Mouse (Mus musculus) T-helper 1 cell (primary cell): ENCODE measurements around the gene Slc16a10.

Source experiments
- in situ Hi-C: fragments of 300-600 bp; cut with MboI, MseI; formaldehyde crosslinking; loops from one replicate; pipeline ENCODE4 v1.15.1; 2025; ENCODE audit warnings: high pct_unique_total_duplicates

Gene Slc16a10

GRCm38 (mm10) chr10:40141864-40142523 lies at the start of gene Slc16a10:
Gene Slc16a10, minus strand, starts transcription at chr10:40142258.
- in situ Hi-C loops: no loop called here

GRCm38 (mm10) chr10:40191338-40191979 lies 49.4 kb upstream of the Slc16a10 start:
- in situ Hi-C loops: no loop called here

- in situ Hi-C loops: no loop called here
Observed at GRCm38 (mm10) chr10:40190871-40191270, 48.8 kb upstream of the Slc16a10 start.

GRCm38 (mm10) chr10:40189689-40190088 lies 47.6 kb upstream of the Slc16a10 start:
- in situ Hi-C loops: loop anchor here (10.0 kb wide), 1 partner anchor 135 kb away; no protein-coding TSS in a partner anchor

- in situ Hi-C loops: loop anchor here (10.0 kb wide), 1 partner anchor 134 kb away; no protein-coding TSS in a partner anchor
Observed at GRCm38 (mm10) chr10:40188831-40189230, 46.8 kb upstream of the Slc16a10 start.

DNA sequence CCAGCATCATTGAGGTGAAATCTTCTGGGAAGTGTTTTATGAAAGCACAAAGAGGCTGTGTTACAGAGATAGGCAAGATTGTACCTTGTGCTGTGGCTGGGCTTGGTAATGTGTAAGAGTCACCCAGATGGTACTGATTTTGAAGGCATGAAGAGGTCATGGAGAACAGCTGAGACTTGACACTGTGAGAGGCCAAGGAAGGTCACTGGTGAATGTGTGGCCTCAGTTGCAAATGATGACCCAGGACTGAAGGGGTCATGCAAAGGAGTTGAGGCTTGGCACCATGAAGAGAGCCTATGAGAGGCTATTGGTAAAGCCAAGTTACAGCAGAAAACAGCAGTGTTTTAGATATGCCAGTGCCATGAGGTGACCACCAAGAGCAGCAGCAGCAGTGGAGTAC lies 43.9 kb upstream of the Slc16a10 start:
- in situ Hi-C loops: loop anchor here (10.0 kb wide), 1 partner anchor 131 kb away; no protein-coding TSS in a partner anchor

DNA sequence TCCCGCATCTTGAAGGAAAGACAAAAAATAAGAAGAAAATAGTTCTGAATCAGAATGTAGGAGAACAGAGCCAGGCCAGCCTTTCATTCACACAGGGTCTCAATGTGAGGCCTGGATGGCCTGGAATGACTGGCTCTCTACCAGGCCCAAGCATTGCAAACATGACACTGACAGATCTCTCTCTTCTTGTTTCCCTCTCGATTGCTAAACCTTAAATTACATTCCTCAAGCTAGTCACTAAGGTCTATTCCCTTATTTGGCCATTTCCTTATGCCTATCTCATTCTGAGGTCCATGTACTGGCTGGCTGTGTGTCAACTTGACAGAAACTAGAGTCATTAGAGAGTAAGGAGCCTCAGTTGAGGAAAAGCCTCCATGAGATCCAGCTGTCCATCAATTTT lies 38.0 kb upstream of the Slc16a10 start:
- in situ Hi-C loops: loop anchor here (10.0 kb wide), 1 partner anchor 125 kb away; no protein-coding TSS in a partner anchor

DNA sequence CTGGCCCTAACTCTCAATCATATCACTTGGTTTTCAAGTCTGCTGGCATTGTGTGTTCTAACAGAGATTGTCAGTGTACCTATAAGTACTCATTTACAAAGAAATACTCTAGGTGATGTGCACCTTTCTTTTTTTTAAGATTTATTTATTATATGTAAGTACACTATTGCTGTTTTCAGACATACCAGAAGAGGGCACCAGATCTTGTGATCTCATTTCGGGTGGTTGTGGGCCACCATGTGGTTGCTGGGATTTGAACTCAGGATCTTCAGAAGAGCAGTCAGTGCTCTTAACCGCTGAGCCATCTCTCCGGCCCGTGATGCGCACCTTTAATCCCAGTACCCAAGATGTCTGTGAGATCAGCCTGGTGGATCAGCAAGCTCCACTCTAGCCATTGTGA lies 37.1 kb upstream of the Slc16a10 start:
- in situ Hi-C loops: no loop called here

DNA sequence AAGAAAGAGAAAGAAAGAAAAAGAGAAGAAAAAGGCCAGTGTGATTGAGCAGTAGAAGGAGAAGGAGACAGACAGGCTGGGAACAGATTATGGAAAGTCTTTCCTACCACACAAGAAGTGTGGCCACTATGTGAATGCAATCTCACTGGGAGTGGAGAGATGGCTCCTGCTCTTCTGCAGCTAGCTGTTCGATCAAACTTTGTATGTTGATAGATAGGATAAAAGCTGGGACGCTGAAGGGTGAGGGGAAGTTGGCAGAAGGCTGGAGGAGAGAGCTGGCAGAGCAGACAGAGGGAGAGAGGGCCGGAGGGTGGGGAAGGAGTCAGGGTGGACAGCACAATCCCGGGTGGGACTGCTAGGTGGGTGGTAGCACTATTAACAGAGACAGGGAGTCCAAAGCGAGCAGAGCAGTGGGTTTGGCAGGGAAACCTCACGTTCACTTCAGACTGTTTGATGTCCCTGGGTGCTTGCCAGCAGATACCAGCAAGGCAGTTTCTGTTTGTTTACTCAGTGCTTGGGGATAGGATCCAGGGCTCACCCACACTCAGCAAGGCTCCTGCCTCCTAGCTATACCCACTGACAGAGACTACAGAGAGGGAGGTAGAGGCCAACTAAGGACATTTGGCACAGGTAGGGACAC lies 35.4 kb upstream of the Slc16a10 start:
- in situ Hi-C loops: no loop called here

GRCm38 (mm10) chr10:40172136-40172535 lies 30.1 kb upstream of the Slc16a10 start:
- in situ Hi-C loops: no loop called here

DNA sequence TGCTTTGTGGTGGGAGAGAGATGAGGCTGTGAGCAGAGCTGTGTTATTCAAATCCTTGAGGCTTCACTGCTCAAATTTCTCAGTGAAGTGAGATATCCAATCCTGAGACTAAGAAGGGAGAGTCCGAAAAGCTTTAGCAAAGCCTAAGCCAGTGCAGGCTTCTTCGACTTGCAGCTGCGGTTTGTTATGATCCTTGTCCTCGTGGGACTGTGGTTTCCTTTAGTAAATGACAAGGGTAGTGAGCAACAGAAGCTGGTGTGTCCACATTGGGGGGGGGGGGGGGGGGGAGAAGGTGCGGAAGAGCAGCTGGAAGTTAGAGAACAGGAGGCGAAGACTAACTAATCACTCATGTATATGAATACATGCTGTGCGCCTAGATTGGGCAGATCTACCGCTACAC lies 29.2 kb upstream of the Slc16a10 start:
- in situ Hi-C loops: no loop called here

DNA sequence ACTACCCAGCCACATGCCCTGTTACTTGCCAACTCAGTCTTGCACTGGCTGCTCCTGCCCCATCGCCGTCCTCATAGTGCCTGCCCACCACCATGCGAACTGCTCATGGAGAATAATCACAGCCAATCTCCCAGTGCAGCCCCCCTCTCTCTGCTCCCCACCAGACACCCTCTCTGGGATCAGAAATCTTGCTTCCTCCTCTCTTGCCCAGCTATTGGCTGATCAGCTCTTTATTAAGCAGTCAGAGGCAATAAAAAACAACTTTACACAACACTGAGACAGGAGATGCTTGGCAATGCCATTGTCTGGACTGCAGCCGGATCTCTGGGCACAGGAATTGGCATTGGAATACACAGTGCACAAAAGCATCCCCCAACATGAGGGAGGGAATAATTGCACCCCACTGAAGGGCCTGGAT lies 28.1 kb upstream of the Slc16a10 start:
- in situ Hi-C loops: no loop called here

GRCm38 (mm10) chr10:40169566-40169965 lies 27.5 kb upstream of the Slc16a10 start:
- in situ Hi-C loops: no loop called here

- in situ Hi-C loops: no loop called here
Observed at GRCm38 (mm10) chr10:40169088-40169487, 27.0 kb upstream of the Slc16a10 start.

DNA sequence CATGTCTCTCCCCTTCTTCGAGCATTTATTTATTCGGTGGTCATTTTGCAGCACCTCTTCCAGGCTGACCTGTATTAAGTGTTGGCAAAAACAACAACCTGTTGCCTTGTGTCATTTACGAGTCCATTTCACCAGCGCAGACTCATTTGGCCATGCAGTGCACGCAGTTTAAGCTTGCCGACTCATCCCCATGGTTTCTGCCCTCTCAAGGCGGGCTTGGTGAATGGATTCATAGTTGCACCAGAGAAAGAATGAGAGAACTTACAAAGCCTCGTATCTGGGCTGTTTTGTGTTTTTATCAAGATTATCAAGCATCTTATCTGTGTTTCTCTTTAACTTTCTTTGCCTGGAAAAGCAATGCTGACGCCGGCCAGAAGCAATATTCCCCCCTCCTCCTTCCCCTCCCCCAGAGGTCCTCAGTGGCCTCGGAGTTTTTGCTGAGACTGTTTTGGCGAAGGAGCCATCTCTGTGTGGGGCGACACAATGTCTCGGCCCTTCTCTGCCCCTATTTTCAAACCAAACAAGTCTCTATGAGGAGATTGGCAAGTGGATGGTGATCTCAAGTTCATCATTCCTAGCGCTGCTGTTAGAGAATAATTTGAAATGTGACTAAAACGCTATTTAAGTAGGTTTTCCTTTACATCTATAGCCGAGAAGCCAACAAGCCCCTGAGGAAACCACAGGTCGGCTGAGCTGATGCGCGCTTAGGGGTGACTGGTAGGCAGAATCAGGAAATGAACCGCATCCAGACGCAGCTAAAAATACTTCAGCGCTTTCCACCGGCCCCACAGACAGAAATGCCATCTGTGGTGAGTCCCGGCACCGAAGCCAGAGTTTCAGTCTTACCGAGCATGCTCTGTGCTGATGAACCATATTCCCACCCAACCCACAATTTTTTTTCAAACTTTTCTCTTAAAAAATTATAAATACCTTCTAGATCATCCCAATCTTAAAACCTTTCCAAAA lies 22.6 kb upstream of the Slc16a10 start:
- in situ Hi-C loops: no loop called here

GRCm38 (mm10) chr10:40163914-40164313 lies 21.9 kb upstream of the Slc16a10 start:
- in situ Hi-C loops: no loop called here

DNA sequence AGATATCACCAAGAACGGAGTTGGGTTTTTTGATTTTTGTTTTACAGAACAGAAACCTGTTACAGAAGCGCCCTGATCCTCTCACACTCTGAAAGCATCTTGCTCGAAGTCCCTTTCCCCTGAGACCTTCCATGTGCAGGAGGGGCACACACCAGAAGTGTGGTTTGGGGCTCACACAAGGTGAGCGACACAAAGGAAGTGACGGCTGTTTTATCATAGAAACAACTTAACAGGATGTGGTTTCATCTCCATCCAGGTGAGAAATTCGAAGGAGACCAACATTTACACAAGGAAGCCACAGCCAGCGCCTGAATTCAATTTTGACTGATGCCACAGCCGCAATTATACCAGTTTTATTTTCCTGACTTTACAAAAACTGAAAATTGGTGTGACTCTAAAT lies 21.3 kb upstream of the Slc16a10 start:
- in situ Hi-C loops: no loop called here

- in situ Hi-C loops: no loop called here
Observed at GRCm38 (mm10) chr10:40161701-40162255, 19.7 kb upstream of the Slc16a10 start.

DNA sequence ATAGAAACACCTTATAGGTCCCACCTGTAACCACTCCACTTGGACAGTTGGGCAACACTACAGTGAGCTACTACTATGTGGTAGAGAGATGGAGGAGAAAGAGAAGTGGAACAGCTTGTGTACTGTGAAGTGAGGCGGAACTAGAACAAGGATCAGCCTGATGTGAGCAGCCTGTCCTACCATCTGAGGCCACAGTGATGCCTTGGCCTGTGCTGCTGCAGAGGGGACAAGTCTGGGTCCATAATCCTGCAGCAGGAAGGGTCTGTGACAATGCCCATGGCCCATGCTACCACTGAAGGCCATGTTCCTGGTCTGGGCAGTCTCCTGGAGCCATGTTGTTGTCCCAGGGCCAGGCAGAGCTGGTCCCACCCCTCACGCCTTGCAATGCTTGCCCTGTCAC lies 19.2 kb upstream of the Slc16a10 start:
- in situ Hi-C loops: no loop called here

- in situ Hi-C loops: no loop called here
Observed at GRCm38 (mm10) chr10:40152550-40152857, 10.4 kb upstream of the Slc16a10 start.

GRCm38 (mm10) chr10:40151852-40152549 lies 9.9 kb upstream of the Slc16a10 start:
- in situ Hi-C loops: no loop called here
